Mouse (Mus musculus): Measurements from ENCODE around the gene Ednra.

Ednra gene

GRCm38 (mm10) chr8:77637593-77637992 lies 86.7 kb downstream of the Ednra start:
- DNase-seq: no peak

GRCm38 (mm10) chr8:77634035-77634434 lies 90.2 kb downstream of the Ednra start:
- no peak for DNase-seq

- no peak for DNase-seq
Measured at GRCm38 (mm10) chr8:77633211-77633610, 91.1 kb downstream of the Ednra start.

- no peak for DNase-seq
Measured at GRCm38 (mm10) chr8:77630691-77631090, 93.6 kb downstream of the Ednra start.

GRCm38 (mm10) chr8:77629858-77630537 lies 94.3 kb downstream of the Ednra start:
- DNase-seq: peak; percentile 69 to 70

- DNase-seq: no peak
Measured at GRCm38 (mm10) chr8:77623677-77624209, 100.5 kb downstream of the Ednra start.

GRCm38 (mm10) chr8:77617916-77618315 lies 106.3 kb downstream of the Ednra start:
- no peak for DNase-seq

Data from B cell, adult 2 months (primary cell).